Mouse (Mus musculus): ENCODE measurements around the gene Hif3a. TPM values are rescaled to one million over a fixed set of nuclear protein-coding genes. Genes with fewer than 3 reads are reported as not detected.
A peak's percentile ranks its signal among the peaks of the same experiment; 100 is the strongest.

Gene Hif3a
- polyA plus RNA-seq, 1 experiment from 2014 or later: 4.3 TPM

DNA sequence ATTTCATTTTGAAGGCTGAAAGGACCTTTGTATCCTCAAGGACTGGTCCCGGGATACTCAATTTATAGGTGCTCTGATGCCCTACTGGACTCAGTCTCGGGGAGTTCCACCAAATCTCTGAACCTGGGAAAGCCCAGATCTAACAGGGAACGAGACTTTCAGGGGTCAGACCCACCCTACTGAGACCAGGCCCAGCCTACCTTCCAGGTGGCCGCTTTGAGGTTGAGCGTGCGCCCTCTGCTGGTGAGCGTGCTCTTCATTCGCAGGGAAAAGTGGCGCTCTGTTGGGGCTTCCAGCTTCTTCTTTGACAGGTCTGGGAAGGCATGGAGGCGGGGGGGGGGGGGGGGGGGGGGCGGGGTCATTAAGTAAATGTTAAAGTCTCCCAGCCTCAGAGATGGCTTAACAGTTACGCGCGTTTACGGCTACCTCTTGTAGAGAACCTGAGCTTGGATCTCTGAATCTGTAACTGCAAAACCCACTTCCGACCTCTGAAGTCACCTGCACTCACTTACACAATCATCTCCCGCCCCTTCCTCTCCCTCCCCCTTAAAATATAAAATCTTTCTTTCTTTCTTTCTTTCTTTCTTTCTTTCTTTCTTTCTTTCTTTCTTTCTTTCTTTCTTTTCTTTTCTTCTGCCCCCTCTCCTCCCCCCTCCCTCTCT lies 11.2 kb downstream of the Hif3a start:
- 16% methylated on average over 16 of the region's 17 CpGs for WGBS
- DNase-seq (ENCODE audit: low spot score): peak; percentile 67
- Histone ChIP-seq H3K27me3 (ENCODE audit: low read depth, poor library complexity, severe bottlenecking) (peaks cover 5% of the 10 kb centered on the region), H3K9me3 (replicated peaks) (no peaks in the 10 kb centered on the region), H3K27ac (replicated peaks) (no peak overlapping the region), H3K4me3 (no peak overlapping the region), H3K4me1 (peaks cover 4% of the 10 kb centered on the region), H3K36me3 (no peaks in the 10 kb centered on the region)

DNA sequence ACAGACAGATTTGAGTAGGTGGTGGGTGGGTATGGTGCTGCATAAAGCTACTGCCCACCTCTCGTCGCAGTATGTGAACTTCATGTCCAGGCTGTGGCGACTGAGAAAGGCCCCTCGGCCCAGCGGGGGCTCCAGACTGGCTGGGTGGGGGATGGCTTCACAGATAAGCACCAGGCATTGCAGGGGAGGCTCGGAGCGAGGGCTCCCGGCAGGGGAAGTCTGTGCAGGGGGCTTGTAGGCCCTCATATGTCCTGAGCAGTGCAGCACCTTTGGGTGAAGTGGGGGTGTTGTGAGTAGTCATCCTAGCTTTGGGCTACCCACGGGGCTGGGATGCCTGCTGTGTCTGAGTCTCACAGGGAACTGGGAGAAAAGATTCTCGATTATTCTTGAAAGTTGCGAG lies 11.7 kb downstream of the Hif3a start:
- H3K9me3 ChIP-seq (replicated peaks): no peaks in the 10 kb centered on the region
- no peak overlapping the region for H3K27ac ChIP-seq (replicated peaks)
- H3K4me1 ChIP-seq: no peaks in the 10 kb centered on the region; the same call in 1 of the 2 replicates
- WGBS: 64% methylated on average over 11 of the region's 11 CpGs
- DNase-seq (ENCODE audit: low spot score): no peak
- no peaks in the 10 kb centered on the region for H3K36me3 ChIP-seq
- H3K27me3 ChIP-seq (ENCODE audit: low read depth, poor library complexity, severe bottlenecking): no peaks in the 10 kb centered on the region
- H3K4me3 ChIP-seq: no peak overlapping the region

DNA sequence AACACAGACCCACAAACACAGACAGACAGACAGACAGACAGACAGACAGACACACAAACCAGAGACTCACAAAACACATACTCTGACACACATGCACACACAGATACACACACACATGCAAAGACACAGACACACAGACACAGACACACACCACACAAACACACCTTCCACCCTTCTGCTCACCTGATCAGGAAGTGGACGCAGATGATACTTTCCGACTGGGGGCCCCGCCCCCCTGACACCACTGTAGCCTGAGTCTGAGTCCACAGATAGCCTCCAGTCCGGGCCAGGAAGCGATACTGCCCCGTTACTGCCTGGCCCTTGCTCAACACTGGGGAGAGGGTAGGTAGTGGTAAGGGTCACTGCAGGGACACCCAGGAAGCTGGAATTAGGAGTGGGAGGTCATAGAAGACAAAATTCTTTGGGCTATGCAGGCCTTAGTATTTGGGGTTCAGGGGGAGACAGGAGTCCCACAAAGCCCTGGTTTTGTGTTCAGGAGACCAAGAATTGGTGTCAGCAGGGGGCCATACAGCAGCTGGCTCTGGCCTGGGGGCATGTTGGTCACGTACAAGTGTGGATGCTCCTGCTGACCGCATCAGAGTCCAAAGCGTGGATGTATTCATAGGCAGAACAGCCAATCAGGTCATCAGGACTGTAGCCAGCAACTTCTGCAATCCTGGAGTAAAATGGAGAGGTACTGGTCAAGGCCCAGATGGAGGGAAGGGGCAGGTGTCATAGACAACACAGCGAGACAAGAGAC lies 13.6 kb downstream of the Hif3a start:
- H3K4me1 ChIP-seq: no peaks in the 10 kb centered on the region; the same call in 1 of the 2 replicates
- DNase-seq (ENCODE audit: low spot score): no peak
- H3K36me3 ChIP-seq: no peaks in the 10 kb centered on the region
- H3K27me3 ChIP-seq (ENCODE audit: low read depth, poor library complexity, severe bottlenecking): no peaks in the 10 kb centered on the region
- WGBS: 90% methylated on average over 10 of the region's 10 CpGs
- H3K4me3 ChIP-seq: no peak overlapping the region
- no peak overlapping the region for H3K27ac ChIP-seq (replicated peaks)
- H3K9me3 ChIP-seq (replicated peaks): no peaks in the 10 kb centered on the region

DNA sequence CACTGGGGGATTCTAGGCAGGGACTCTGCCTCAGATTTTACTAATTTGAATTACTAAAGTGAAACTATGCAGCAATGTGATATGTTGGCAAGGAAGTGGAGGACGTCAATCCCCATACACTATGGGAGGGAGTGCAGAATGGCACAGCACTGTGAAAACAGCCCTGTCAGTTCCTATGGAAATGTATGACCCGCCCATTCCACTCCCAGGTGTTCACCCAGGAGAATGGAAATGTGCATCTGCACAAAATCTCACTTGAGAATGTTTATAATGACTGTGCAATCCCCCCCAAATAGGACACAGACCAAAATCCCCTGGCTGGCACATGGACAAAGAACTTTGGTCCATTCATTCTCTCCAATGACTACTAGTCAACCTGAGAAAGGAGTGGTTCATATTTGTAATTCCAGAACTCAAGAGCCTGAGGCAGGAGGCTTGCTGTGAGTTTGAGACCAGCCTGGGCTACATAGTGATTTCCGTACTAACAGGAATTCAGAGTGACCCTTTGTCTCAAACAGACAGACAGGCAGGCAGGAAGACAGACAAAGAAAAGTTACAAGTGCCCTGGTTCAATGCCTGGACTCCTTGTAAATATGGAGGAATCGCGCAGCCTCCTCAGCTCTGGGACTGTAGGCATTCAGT lies 15.1 kb downstream of the Hif3a start:
- H3K27ac ChIP-seq (replicated peaks): no peak overlapping the region
- H3K27me3 ChIP-seq (ENCODE audit: low read depth, poor library complexity, severe bottlenecking): no peaks in the 10 kb centered on the region
- no peaks in the 10 kb centered on the region for H3K36me3 ChIP-seq
- no peaks in the 10 kb centered on the region; the same call in 1 of the 2 replicates for H3K4me1 ChIP-seq
- H3K4me3 ChIP-seq: no peak overlapping the region
- 93% methylated on average over 5 of the region's 5 CpGs for WGBS
- no peaks in the 10 kb centered on the region; the same call in 1 of the 2 replicates for H3K9me3 ChIP-seq (replicated peaks)
- DNase-seq (ENCODE audit: low spot score): no peak

- H3K27me3 ChIP-seq (ENCODE audit: low read depth, poor library complexity, severe bottlenecking): no peaks in the 10 kb centered on the region
- H3K27ac ChIP-seq (replicated peaks): no peak overlapping the region
- DNase-seq (ENCODE audit: low spot score): no peak
- H3K4me1 ChIP-seq: no peaks in the 10 kb centered on the region; the same call in 1 of the 2 replicates
- H3K36me3 ChIP-seq: no peaks in the 10 kb centered on the region
- 85% methylated on average over 1 of the region's 1 CpGs for WGBS
- no peaks in the 10 kb centered on the region; the same call in 1 of the 2 replicates for H3K9me3 ChIP-seq (replicated peaks)
- H3K4me3 ChIP-seq: no peak overlapping the region
Observed at GRCm38 (mm10) chr7:17045743-17046142, 16.5 kb downstream of the Hif3a start.

- H3K4me3 ChIP-seq: no peak overlapping the region
- 91% methylated on average over 7 of the region's 7 CpGs for WGBS
- DNase-seq (ENCODE audit: low spot score): no peak
- H3K27ac ChIP-seq (replicated peaks): no peak overlapping the region
- no peaks in the 10 kb centered on the region; the same call in 1 of the 2 replicates for H3K9me3 ChIP-seq (replicated peaks)
- no peaks in the 10 kb centered on the region for H3K36me3 ChIP-seq
- peaks cover 11% of the 10 kb centered on the region; the same call in 1 of the 2 replicates for H3K27me3 ChIP-seq (ENCODE audit: low read depth, poor library complexity, severe bottlenecking)
- H3K4me1 ChIP-seq: peaks cover 21% of the 10 kb centered on the region
Observed at GRCm38 (mm10) chr7:17039373-17039772, 22.9 kb downstream of the Hif3a start.

- H3K27ac ChIP-seq (replicated peaks): peak overlapping the region; percentile 63
Observed at GRCm38 (mm10) chr7:17038018-17038695, 24.1 kb downstream of the Hif3a start.

DNA sequence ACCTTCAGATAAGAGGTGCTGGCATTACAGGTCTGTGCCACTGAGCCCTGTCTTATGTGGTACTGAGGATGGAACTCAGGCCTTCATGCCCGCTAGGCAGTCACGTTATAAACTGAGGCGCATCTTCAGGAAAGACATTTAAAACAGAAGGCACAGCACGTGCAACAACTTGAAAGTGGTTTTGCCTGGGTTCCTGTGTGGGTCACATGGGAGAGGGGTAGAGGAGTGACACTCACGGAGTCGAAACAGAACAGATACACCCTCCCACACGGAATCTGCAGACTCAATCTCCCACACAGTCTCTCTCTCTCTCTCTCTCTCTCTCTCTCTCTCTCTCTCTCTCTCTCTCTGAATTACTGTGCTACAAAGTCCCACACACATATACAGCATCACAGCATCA lies 32.0 kb downstream of the Hif3a start:
- DNase-seq (ENCODE audit: low spot score): no peak
- no peak overlapping the region for H3K4me3 ChIP-seq
- no peaks in the 10 kb centered on the region for H3K9me3 ChIP-seq (replicated peaks)
- H3K27ac ChIP-seq (replicated peaks): no peak overlapping the region
- 84% methylated on average over 7 of the region's 7 CpGs for WGBS
- peaks cover 23% of the 10 kb centered on the region for H3K4me1 ChIP-seq
- peaks cover 5% of the 10 kb centered on the region; the same call in 1 of the 2 replicates for H3K27me3 ChIP-seq (ENCODE audit: low read depth, poor library complexity, severe bottlenecking)
- H3K36me3 ChIP-seq: peaks cover 10% of the 10 kb centered on the region

More at GRCm38 (mm10) chr7:17038018-17038695, 24.1 kb downstream of the Hif3a start:
- Histone ChIP-seq H3K4me1 (peaks cover 21% of the 10 kb centered on the region), H3K27me3 (ENCODE audit: low read depth, poor library complexity, severe bottlenecking) (peaks cover 11% of the 10 kb centered on the region; the same call in 1 of the 2 replicates), H3K9me3 (replicated peaks) (no peaks in the 10 kb centered on the region; the same call in 1 of the 2 replicates), H3K36me3 (no peaks in the 10 kb centered on the region), H3K4me3 (peak overlapping the region; percentile 7; the same call in 1 of the 2 replicates)
- DNase-seq (ENCODE audit: low spot score): peak; percentile 66
- 48% methylated on average over 9 of the region's 9 CpGs for WGBS

- DNase-seq (ENCODE audit: low spot score): no peak
- Histone ChIP-seq H3K36me3 (peaks cover 23% of the 10 kb centered on the region), H3K4me3 (no peak overlapping the region), H3K27me3 (ENCODE audit: low read depth, poor library complexity, severe bottlenecking) (peaks cover 5% of the 10 kb centered on the region; the same call in 1 of the 2 replicates), H3K4me1 (peaks cover 27% of the 10 kb centered on the region), H3K9me3 (replicated peaks) (no peaks in the 10 kb centered on the region), H3K27ac (replicated peaks) (no peak overlapping the region)
- 78% methylated on average over 7 of the region's 7 CpGs for WGBS
Observed at GRCm38 (mm10) chr7:17028923-17029322, 33.3 kb downstream of the Hif3a start.

GRCm38 (mm10) chr7:17027588-17028343 lies 34.5 kb downstream of the Hif3a start, which contains the start of gene Ppp5c:
Gene Ppp5c (minus strand): TSS chr7:17027924.
- Histone ChIP-seq H3K36me3 (peaks cover 34% of the 10 kb centered on the region), H3K27ac (replicated peaks) (peak within 1 kb of the TSS; percentile 96), H3K9me3 (replicated peaks) (no peaks in the 10 kb centered on the region), H3K4me3 (peak within 1 kb of the TSS; percentile 70), H3K27me3 (ENCODE audit: low read depth, poor library complexity, severe bottlenecking) (peaks cover 5% of the 10 kb centered on the region; the same call in 1 of the 2 replicates), H3K4me1 (peaks cover 27% of the 10 kb centered on the region)
- DNase-seq (ENCODE audit: low spot score): peak; percentile 98
- under 1% methylated on average over 56 of the region's 58 CpGs for WGBS

DNA sequence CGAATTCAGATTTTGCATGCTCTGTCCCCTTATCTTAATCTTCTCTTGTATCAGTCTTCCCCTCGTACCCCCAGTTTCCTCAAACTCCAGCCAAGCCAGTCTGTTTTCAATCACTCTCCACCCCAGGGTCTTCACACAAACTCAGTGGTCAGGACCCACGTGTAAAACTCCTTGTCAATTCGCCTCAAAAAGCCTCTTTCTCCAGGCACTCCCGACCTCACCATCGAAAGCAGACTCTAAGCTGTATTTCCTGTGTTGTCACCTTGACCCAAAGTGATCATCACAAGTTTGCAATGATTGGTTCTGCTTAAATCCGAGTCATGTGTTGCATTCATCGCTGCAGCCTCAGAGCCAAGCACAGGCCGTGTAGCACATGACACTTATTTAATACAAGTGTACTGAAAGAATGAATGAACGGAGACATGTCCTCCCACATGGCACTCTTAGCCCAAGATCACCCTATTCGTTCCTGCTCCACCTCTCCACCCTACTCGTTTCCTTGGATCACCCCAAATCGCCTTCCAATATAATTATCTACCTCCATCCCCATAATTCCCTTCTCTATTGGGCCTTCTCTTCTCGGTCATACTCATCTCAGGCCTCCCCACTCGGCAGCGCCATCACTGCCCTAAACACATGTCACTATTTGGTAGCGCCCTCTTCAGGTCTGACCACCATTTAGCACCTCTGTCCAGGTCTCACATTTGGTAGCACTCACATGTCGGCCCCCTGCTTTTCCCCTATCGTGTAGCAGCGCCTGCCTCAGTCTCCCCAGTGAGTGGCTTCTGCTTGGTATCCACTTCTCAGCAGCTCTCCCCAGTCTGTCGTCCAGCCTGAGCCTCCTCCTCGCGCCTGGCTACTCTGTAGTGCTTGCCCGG lies 35.3 kb downstream of the Hif3a start:
- WGBS: 11% methylated on average over 24 of the region's 24 CpGs
- peak; percentile 24 for DNase-seq (ENCODE audit: low spot score)
- Histone ChIP-seq H3K36me3 (peaks cover 43% of the 10 kb centered on the region), H3K27ac (replicated peaks) (peak overlapping the region; percentile 96), H3K9me3 (replicated peaks) (no peaks in the 10 kb centered on the region), H3K4me3 (peak overlapping the region; percentile 70), H3K27me3 (ENCODE audit: low read depth, poor library complexity, severe bottlenecking) (peaks cover 5% of the 10 kb centered on the region; the same call in 1 of the 2 replicates), H3K4me1 (peaks cover 27% of the 10 kb centered on the region)
